Mouse (Mus musculus) G1E (cell line): ENCODE measurements at regions not wholly inside any gene's neighbourhood (a gene's known extent, or its start where the extent isn't known, plus 50 kb on each side); places are given as distances from the start of the nearest gene placed in this dataset.

Source experiments
- CTCF ChIP-seq: IDR thresholded peaks from 2 replicates; pipeline ENCODE4 v1.5.1; 2012; ENCODE audit warnings: low read depth, low read length, inconsistent platforms, mixed read lengths
- POLR2AphosphoS5 ChIP-seq: IDR thresholded peaks from 2 replicates; pipeline ENCODE4 v1.6.1; 2012; ENCODE audit warnings: low read depth, low read length, inconsistent platforms; ENCODE audit not compliant: insufficient replicate concordance

DNA sequence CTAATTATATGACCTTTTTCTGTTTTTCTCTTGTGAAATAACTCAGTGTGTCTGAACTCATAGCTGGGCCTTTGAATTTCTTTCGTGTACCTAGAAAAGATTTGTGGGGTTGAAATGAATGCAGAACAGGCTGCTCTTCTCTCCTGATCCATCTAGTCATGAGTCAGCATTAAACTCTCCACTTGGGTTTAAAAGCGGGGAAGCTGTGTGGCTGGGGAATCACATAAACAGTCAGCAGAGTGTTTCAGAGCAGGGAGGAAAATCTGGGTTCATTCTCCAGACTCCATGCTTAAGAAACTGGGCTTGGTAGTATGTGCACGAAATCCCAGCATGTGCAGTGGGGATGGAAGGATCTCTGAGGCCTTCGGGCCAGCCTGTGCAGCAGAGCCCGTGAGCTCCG lies 79.9 kb downstream of the Aldh8a1 start:
- TF ChIP-seq CTCF (no peak), POLR2AphosphoS5 (no peak)
